Mouse (Mus musculus) MEL (cell line): ENCODE measurements around the gene Hadhb. TPM values are rescaled to one million over a fixed set of nuclear protein-coding genes. Genes with fewer than 3 reads are reported as not detected.

ENCODE experiments used
- DNase-seq: peaks from one replicate; pipeline ENCODE4 v3.0.0; 2011; ENCODE audit warnings: low read depth, low spot score
- H3K27ac ChIP-seq: 2 replicates; pipeline ENCODE4 v1.5.1; 2012; ENCODE audit warnings: low read depth, mild to moderate bottlenecking, control low read depth, low read length, moderate library complexity; ENCODE audit not compliant: control insufficient read depth
- H3K27me3 ChIP-seq, 2 experiments: fragments of 150-350 bp in 1 of 2; sonication (generic) in 1 of 2; 2 replicates each; pipeline ENCODE4 v1.6.1; 2012; ENCODE audit warnings: low read length in 2 of 2, mild to moderate bottlenecking in 2 of 2, improper control_type of control experiment in 1 of 2, moderate library complexity in 1 of 2; ENCODE audit not compliant: insufficient read depth in 2 of 2, control insufficient read depth in 1 of 2
- H3K36me3 ChIP-seq, 2 experiments: 2 replicates each; pipeline ENCODE4 v1.6.1; 2012 to 2014; ENCODE audit warnings: low read length in 2 of 2, improper control_type of control experiment in 1 of 2, inconsistent platforms in 1 of 2, mild to moderate bottlenecking in 1 of 2; ENCODE audit not compliant: insufficient read depth in 2 of 2, control insufficient read depth in 1 of 2
- H3K4me1 ChIP-seq, 2 experiments: fragments of 150-350 bp in 1 of 2; sonication (generic) in 1 of 2; 2 replicates each; pipeline ENCODE4 v1.6.1; 2012; ENCODE audit warnings: low read length in 2 of 2, improper control_type of control experiment in 1 of 2, mild to moderate bottlenecking in 1 of 2; ENCODE audit not compliant: insufficient read depth in 2 of 2, control insufficient read depth in 1 of 2
- H3K4me3 ChIP-seq, 2 experiments: fragments of 150-350 bp in 1 of 2; sonication (generic) in 1 of 2; 2 replicates each; pipeline ENCODE4 v1.5.1; 2012; ENCODE audit warnings: low read depth in 2 of 2, low read length in 2 of 2, mild to moderate bottlenecking in 2 of 2, moderate library complexity in 2 of 2, control low read depth in 1 of 2, improper control_type of control experiment in 1 of 2; ENCODE audit not compliant: control insufficient read depth in 1 of 2, insufficient read depth in 1 of 2
- H3K79me2 ChIP-seq: 2 replicates; pipeline ENCODE4 v1.6.1; 2012; ENCODE audit warnings: mild to moderate bottlenecking, low read length, moderate library complexity; ENCODE audit not compliant: control insufficient read depth, poor library complexity, insufficient read depth
- H3K9ac ChIP-seq: 2 replicates; pipeline ENCODE4 v1.6.1; 2012; ENCODE audit warnings: low read depth, mild to moderate bottlenecking, control low read depth, low read length, moderate library complexity; ENCODE audit not compliant: control insufficient read depth, poor library complexity, severe bottlenecking
- H3K9me3 ChIP-seq: fragments of 150-350 bp; sonication (generic); replicated peaks from 2 replicates; pipeline ENCODE4 v1.6.1; 2012; ENCODE audit warnings: mild to moderate bottlenecking, low read length, improper control_type of control experiment, moderate library complexity; ENCODE audit not compliant: insufficient read depth
- BHLHE40 ChIP-seq: IDR thresholded peaks from 2 replicates; pipeline ENCODE4 v1.6.1; 2012; ENCODE audit warnings: low read depth, mild to moderate bottlenecking, inconsistent platforms, low read length, improper control_type of control experiment, borderline replicate concordance
- CHD2 ChIP-seq: IDR thresholded peaks from 2 replicates; pipeline ENCODE4 v1.6.1; 2011; ENCODE audit warnings: low read length, improper control_type of control experiment
- CTCF ChIP-seq, 3 experiments: IDR thresholded peaks in 2 of 3; conservative IDR thresholded peaks in 1 of 3; 2 replicates each; pipeline ENCODE4 v1.5.1; 2011 to 2012; ENCODE audit warnings: low read length in 3 of 3, low read depth in 2 of 3, mild to moderate bottlenecking in 2 of 3, improper control_type of control experiment in 1 of 3, inconsistent platforms in 1 of 3, mixed read lengths in 1 of 3, moderate library complexity in 1 of 3; ENCODE audit not compliant: control insufficient read depth in 1 of 3, insufficient read depth in 1 of 3, poor library complexity in 1 of 3, severe bottlenecking in 1 of 3
- EP300 ChIP-seq, 2 experiments: IDR thresholded peaks; 2 replicates each; pipeline ENCODE4 v1.6.1; 2011; ENCODE audit warnings: improper control_type of control experiment in 2 of 2, low read length in 2 of 2, low read depth in 1 of 2, mild to moderate bottlenecking in 1 of 2
- HCFC1 ChIP-seq: IDR thresholded peaks from 2 replicates; pipeline ENCODE4 v1.6.1; 2012; ENCODE audit warnings: low read depth, mild to moderate bottlenecking, inconsistent platforms, low read length, improper control_type of control experiment, moderate library complexity
- MAFK ChIP-seq: IDR thresholded peaks from 2 replicates; pipeline ENCODE4 v1.6.1; 2011; ENCODE audit warnings: low read depth, mild to moderate bottlenecking, low read length, improper control_type of control experiment, borderline replicate concordance
- MEF2A ChIP-seq: IDR thresholded peaks from 2 replicates; pipeline ENCODE4 v1.6.1; 2014; ENCODE audit warnings: low read depth, mild to moderate bottlenecking, inconsistent platforms, low read length, improper control_type of control experiment; ENCODE audit not compliant: poor library complexity, insufficient replicate concordance, severe bottlenecking; ENCODE audit errors: extremely low read depth
- MYB ChIP-seq: IDR thresholded peaks from 2 replicates; pipeline ENCODE4 v1.6.1; 2011; ENCODE audit warnings: mild to moderate bottlenecking, low read depth, low read length, improper control_type of control experiment
- NELFE ChIP-seq: IDR thresholded peaks from 2 replicates; pipeline ENCODE4 v1.6.1; 2011; ENCODE audit warnings: low read depth, low read length, improper control_type of control experiment
- POLR2AphosphoS2 ChIP-seq: IDR thresholded peaks from 2 replicates; pipeline ENCODE4 v1.6.1; 2011; ENCODE audit warnings: low read length, improper control_type of control experiment
- RAD21 ChIP-seq: IDR thresholded peaks from 2 replicates; pipeline ENCODE4 v1.6.1; 2011; ENCODE audit warnings: mild to moderate bottlenecking, low read depth, low read length, improper control_type of control experiment
- RCOR1 ChIP-seq: IDR thresholded peaks from 2 replicates; pipeline ENCODE4 v1.6.1; 2012; ENCODE audit warnings: low read depth, mild to moderate bottlenecking, inconsistent platforms, low read length, improper control_type of control experiment
- SIN3A ChIP-seq: IDR thresholded peaks from 2 replicates; pipeline ENCODE4 v1.6.1; 2012; ENCODE audit warnings: low read length, improper control_type of control experiment, inconsistent platforms
- SMC3 ChIP-seq: IDR thresholded peaks from 2 replicates; pipeline ENCODE4 v1.6.1; 2011; ENCODE audit warnings: low read depth, low read length, improper control_type of control experiment
- TAL1 ChIP-seq: IDR thresholded peaks from 2 replicates; pipeline ENCODE4 v1.6.1; 2012; ENCODE audit warnings: mild to moderate bottlenecking, inconsistent platforms, low read length, moderate library complexity, mixed read lengths
- TCF12 ChIP-seq: IDR thresholded peaks from 2 replicates; pipeline ENCODE4 v1.6.1; 2014; ENCODE audit warnings: low read depth, mild to moderate bottlenecking, inconsistent platforms, low read length, improper control_type of control experiment, moderate library complexity
- USF1 ChIP-seq: IDR thresholded peaks from 2 replicates; pipeline ENCODE4 v1.6.1; 2014; ENCODE audit warnings: low read depth, mild to moderate bottlenecking, inconsistent platforms, low read length, improper control_type of control experiment, moderate library complexity
- ZC3H11A ChIP-seq: IDR thresholded peaks from 2 replicates; pipeline ENCODE4 v1.6.1; 2012; ENCODE audit warnings: low read depth, mild to moderate bottlenecking, inconsistent platforms, low read length, improper control_type of control experiment
- ZMIZ1 ChIP-seq: IDR thresholded peaks from 2 replicates; pipeline ENCODE4 v1.6.1; 2012; ENCODE audit warnings: low read depth, mild to moderate bottlenecking, inconsistent platforms, low read length, improper control_type of control experiment, moderate library complexity
- ZNF384 ChIP-seq: IDR thresholded peaks from 2 replicates; pipeline ENCODE4 v1.6.1; 2012; ENCODE audit warnings: low read depth, mild to moderate bottlenecking, inconsistent platforms, low read length, improper control_type of control experiment
- polyA plus RNA-seq, 2 experiments: library from polyadenylated mRNA; stranded (reverse) in 1 of 2; unstranded in 1 of 2; fragments of >175 nt in 1 of 2; fragments of >200 nt in 1 of 2; gene quantifications; 2 replicates each; pipeline versions ENCODE4 v1.2.1 to v1.2.4; 2012; ENCODE audit warnings: low replicate concordance in 2 of 2, low read depth in 1 of 2; ENCODE audit not compliant: insufficient read length in 2 of 2, insufficient read depth in 1 of 2, missing spikeins in 1 of 2
- total RNA-seq: library from RNA; depleted of rRNA; stranded (reverse); fragments of 300-350 nt; gene quantifications from 2 replicates; pipeline ENCODE4 v1.2.3, GENCODE M21; 2012

Gene Hadhb
- total and polyA plus RNA-seq, 3 experiments, result 33.0 to 162 (median 161) TPM

- peak; percentile 76 for DNase-seq
- H3K27ac ChIP-seq, result no peak overlapping the region
- H3K36me3 ChIP-seq, result no peaks in the 10 kb centered on the region
- H3K27me3 ChIP-seq, result peaks cover 0 to 4% of the 10 kb centered on the region in 2 experiments; a peak in 1 of 4 replicates
- H3K9me3 ChIP-seq, result no peaks in the 10 kb centered on the region
- no peak overlapping the region for H3K4me3 ChIP-seq
- H3K9ac ChIP-seq, result no peak overlapping the region
- no peak for TF ChIP-seq USF1
- TF ChIP-seq CTCF (IDR thresholded peaks at IDR 0.05 in 2 of 3, conservative IDR thresholded peaks at IDR 0.05 in 1 of 3; ENCODE audit: control insufficient read depth in 1 of 3, insufficient read depth in 1 of 3, low read depth in 2 of 3, low read length in 3 of 3, poor library complexity in 1 of 3, severe bottlenecking in 1 of 3), result peak; percentile 63 to 99 (median 74)
- TF ChIP-seq RAD21, result peak; percentile 99
- peak; percentile 96 for TF ChIP-seq SMC3
- peak; percentile 96 for TF ChIP-seq ZC3H11A
- TF ChIP-seq MAFK, result no peak
- TF ChIP-seq, all 39 proteins: peak for 4
- Histone ChIP-seq H3K79me2 (no peaks in the 10 kb centered on the region), H3K4me1 (no peaks in the 10 kb centered on the region)
These were observed 59.8 kb downstream of the Hadhb start for GRCm38 (mm10) chr5:30214889-30215288.

GRCm38 (mm10) chr5:30215970-30216369 is 60.9 kb downstream of the Hadhb start:
- H3K4me1 ChIP-seq, result no peaks in the 10 kb centered on the region
- peaks cover 0 to 4% of the 10 kb centered on the region in 2 experiments; a peak in 1 of 4 replicates for H3K27me3 ChIP-seq
- no peak for DNase-seq
- no peaks in the 10 kb centered on the region for H3K9me3 ChIP-seq
- H3K4me3 ChIP-seq, result no peak overlapping the region
- TF ChIP-seq MEF2A (no peak), TAL1 (no peak)
- H3K36me3 ChIP-seq, result no peaks in the 10 kb centered on the region
- H3K27ac ChIP-seq, result no peak overlapping the region
- H3K79me2 ChIP-seq, result no peaks in the 10 kb centered on the region
- H3K9ac ChIP-seq, result no peak overlapping the region

- H3K4me3 ChIP-seq, result no peak overlapping the region
- peaks cover 0 to 4% of the 10 kb centered on the region in 2 experiments; a peak in 1 of 4 replicates for H3K27me3 ChIP-seq
- H3K27ac ChIP-seq, result no peak overlapping the region
- no peak overlapping the region for H3K9ac ChIP-seq
- DNase-seq, result no peak
- no peak for TF ChIP-seq BHLHE40
- TF ChIP-seq POLR2AphosphoS2, result no peak
- TF ChIP-seq ZMIZ1, result no peak
- no peak for TF ChIP-seq ZNF384
- TF ChIP-seq EP300 (IDR thresholded peaks at IDR 0.05; ENCODE audit: low read depth in 1 of 2, low read length in 2 of 2), result no peak
- TF ChIP-seq TCF12, result no peak
- no peak for TF ChIP-seq CHD2
- no peak for TF ChIP-seq HCFC1
- no peak for TF ChIP-seq NELFE
- no peak for TF ChIP-seq MYB
- no peak for TF ChIP-seq SIN3A
- TF ChIP-seq RCOR1, result no peak
- TF ChIP-seq, all 39 proteins: peak for 0
- Histone ChIP-seq H3K36me3 (no peaks in the 10 kb centered on the region), H3K4me1 (no peaks in the 10 kb centered on the region), H3K79me2 (no peaks in the 10 kb centered on the region), H3K9me3 (no peaks in the 10 kb centered on the region)
These were observed 64.7 kb downstream of the Hadhb start for GRCm38 (mm10) chr5:30219715-30220114.
